Mouse (Mus musculus) MN1 (cell line): Measurements from ENCODE around the gene Hip1.
"Not testable (repeated sequence)": the region's sequence is repeated elsewhere in the genome, so short reads cannot be mapped to it uniquely, and the experiment has no call there.

ENCODE experiments used
- DNase-seq: peaks from one replicate; pipeline ENCODE4 v3.0.0-alpha.2; 2016; ENCODE audit warnings: low spot score

Hip1 gene

GRCm38 (mm10) chr5:135489695-135490294 is 55.1 kb downstream of the Hip1 start:
- peak; percentile 71 for DNase-seq

- peak; percentile 87 for DNase-seq
Measured at GRCm38 (mm10) chr5:135488881-135489694, 55.8 kb downstream of the Hip1 start.

DNA sequence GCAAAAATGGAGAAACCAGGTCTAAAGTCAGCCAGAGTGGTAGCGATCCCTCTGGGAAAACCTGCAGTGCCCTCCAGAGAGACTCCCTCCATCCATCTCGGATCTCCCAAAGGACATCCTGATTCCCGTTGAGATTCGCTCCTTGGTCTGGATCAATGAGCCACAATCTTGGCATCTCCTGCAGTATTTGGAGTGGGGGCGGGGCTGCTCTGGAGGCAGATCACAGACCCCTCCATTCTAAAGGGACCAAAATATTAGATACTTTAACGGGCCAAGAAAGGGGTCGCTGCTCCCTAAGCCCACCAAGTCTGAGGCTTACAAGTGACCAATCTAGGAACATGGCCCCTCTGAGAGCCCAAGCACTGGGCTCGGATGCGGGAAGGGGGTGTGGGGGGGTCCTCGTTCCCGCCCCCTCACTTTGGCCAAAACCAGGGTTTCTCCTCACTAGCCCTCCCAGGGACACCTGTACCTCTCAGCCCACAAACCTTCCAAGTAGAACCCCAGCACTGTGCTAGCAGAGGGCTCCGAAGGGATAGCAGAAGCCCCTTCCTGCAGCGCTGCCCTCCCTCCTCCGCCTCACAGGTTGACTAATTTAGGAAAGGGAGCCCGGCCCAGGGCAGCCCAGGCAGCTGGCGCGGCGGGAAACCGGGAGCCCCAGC is 56.6 kb downstream of the Hip1 start:
- DNase-seq = peak; percentile 80

- DNase-seq = no peak
Measured at GRCm38 (mm10) chr5:135485289-135485688, 59.6 kb downstream of the Hip1 start.

GRCm38 (mm10) chr5:135483865-135484264 is 61.1 kb downstream of the Hip1 start:
- DNase-seq = not testable (repeated sequence)

DNA sequence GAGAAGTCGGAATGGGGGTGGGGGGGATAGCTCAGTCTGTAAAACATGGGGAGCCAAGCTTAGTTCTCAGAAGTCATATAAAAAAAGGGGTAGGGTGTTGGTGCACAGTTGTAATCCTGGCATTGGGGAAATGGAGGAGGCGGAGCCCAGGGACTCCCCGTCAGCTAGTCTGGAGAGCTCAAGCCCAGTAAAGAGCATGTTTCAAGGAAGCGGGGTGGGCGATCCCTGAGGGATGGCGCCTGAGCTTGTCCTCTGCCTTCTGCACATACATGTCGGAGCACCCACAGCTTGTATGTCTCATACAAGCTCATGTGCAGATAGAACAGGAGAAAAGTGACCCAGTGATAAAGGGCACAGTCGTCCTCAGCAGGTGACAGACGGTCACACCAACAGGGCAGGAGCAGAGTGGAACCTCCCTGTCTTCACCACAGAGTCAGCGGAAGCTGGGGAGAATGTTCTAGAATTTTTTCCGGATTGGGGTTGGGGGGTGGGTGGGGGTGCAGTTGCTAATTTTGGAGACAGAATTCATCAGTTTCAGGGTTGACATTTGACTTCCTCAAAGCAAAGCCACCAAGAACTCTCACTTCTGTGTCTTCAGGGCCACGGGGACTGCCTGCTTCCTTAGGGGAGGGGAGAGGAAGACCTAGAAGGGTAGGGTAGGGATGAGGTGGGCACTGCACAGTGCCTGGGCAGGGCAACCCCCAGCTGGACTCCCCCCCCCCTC is 65.9 kb downstream of the Hip1 start:
- no peak for DNase-seq

GRCm38 (mm10) chr5:135476199-135476598 is 68.7 kb downstream of the Hip1 start:
- DNase-seq = no peak

GRCm38 (mm10) chr5:135472405-135472804 is 72.5 kb downstream of the Hip1 start:
- no peak for DNase-seq

GRCm38 (mm10) chr5:135471747-135472146 is 73.2 kb downstream of the Hip1 start:
- DNase-seq = no peak

DNA sequence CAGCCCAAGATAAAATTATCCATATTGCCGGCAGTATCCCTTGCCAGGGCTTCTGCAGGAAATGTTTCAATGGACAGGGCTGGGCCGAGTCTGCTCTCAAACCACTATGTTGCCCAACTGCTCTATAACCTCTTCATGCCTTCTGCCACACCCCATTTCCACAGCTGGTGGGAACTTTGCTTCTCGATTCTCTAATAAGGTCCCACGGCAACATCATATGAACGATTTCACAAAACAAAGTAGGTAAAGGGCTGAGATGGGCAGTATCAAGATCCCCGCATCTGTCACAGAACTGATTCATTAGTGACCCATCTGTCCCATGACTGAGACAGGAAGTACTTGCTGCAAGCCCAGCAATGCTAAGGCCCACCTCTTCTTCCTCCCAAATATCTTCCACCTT is 76.6 kb downstream of the Hip1 start:
- no peak for DNase-seq

DNA sequence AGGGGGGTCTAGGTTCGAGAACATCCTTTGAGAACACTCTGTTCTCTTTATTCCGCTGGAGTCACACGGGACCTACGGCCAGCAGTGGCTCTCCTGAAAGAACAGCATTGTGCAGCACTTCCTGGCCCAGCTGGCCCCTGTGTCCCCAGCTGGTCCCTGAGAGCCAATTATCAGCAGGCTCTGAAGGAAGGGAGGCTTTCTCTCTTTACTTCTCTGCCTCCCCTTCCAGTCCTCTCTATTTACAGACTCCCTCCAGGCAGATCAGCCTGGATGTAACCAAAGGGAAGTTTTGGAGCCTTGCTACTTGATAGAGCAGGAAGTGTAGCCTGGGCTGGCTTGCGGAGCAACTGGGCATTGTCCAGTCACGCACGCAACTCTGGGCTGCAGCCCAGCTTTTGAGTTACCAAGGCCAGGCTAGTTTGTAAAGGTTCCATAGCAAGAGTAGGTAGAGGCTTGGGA is 79.1 kb downstream of the Hip1 start:
- DNase-seq = no peak

DNA sequence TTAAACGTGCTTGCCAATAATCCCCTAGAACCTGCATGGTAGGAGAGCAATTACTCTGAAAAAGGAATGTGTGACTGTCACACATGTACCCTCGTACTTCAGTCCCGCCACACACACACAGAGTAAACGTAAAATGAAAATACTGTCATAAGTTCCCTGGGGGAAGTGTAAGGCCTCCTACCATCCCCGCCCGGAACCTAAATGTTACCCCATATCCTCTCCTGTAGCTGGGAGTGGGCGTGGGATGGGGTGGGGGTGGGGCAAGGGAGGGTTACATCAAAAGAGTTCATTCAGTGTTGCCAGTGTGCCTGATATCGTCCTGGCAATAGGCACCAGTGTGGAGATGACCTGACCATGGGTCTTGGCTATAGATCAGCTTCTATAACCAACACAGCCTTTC is 81.5 kb downstream of the Hip1 start:
- no peak for DNase-seq

- no peak for DNase-seq
Measured at GRCm38 (mm10) chr5:135460833-135461173, 84.1 kb downstream of the Hip1 start.

DNA sequence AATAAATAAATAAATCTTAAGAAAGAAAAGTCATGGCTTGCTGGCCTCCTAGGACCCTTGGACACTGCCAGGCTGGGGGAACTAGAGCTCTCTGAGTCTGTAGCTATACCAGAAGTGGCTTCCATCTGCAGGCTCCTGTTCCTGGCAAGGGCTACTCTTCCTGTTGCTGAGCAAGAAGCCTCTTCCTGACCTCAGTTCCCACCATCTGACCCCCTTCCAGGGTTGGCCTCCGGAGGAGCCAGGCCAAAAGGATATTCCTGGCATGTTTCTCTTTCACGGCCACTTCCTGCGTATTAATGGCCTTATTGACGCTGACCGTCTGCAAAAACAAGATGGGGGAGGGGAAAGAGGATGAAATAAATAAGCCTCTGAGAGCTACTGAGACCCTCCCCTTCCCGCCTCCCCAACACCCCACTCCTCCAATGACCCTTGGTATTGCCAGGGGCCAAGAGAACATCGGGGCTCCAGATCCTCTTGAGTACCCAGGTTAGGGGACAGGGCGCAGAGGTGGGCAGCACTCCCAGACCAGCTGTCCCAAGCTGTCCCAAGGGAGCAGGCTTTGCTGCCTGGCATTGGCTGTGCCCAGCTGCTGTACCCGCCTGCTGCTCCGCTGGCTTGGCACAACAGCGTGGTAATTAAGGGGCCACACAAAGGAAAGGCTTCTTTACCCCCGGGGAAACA is 84.6 kb downstream of the Hip1 start:
- DNase-seq = peak; percentile 34

- no peak for DNase-seq
Measured at GRCm38 (mm10) chr5:135459486-135459885, 85.4 kb downstream of the Hip1 start.

- DNase-seq = no peak
Measured at GRCm38 (mm10) chr5:135457961-135458360, 87.0 kb downstream of the Hip1 start.

- no peak for DNase-seq
Measured at GRCm38 (mm10) chr5:135456515-135456914, 88.4 kb downstream of the Hip1 start.

- DNase-seq = no peak
Measured at GRCm38 (mm10) chr5:135454256-135454655, 90.7 kb downstream of the Hip1 start.

DNA sequence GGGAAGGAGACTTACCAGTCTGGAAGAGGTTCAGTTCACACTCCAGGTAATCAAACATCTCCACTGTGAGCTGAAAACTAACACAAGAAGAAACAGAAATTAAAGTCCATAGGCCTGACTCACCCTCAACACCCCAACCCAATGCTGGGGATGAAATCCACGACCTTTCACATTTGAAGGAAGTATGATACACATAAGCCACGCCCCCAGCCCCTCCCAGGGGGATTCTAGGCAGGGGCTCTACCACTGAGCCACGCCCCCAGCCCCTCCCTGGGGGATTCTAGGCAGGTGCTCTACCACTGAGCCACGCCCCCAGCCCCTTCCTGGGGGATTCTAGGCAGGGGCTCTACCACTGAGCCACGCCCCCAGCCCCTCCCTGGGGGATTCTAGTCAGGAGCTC is 93.4 kb downstream of the Hip1 start:
- DNase-seq = not testable (repeated sequence)

DNA sequence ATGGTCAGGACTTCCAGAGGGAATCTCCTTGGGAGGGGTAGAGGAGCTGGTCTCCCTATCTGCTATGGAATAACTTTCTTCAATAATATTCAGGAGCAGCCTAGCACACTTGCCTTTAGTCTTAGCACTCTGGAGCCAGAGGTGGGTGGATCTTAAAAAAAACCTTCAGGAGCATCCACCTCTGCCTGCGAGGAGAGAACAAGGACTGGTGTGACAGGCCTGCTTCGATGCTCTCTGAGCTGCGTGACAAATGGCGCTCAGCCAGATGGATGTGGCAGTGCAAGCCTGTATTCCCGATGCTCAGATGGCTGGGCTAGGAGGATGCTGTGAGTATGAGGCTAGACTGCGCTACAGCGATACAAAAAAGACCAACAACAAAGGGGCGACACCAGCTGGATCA is 93.8 kb downstream of the Hip1 start:
- DNase-seq = no peak

GRCm38 (mm10) chr5:135445755-135446154 is 99.2 kb downstream of the Hip1 start:
- DNase-seq = no peak

DNA sequence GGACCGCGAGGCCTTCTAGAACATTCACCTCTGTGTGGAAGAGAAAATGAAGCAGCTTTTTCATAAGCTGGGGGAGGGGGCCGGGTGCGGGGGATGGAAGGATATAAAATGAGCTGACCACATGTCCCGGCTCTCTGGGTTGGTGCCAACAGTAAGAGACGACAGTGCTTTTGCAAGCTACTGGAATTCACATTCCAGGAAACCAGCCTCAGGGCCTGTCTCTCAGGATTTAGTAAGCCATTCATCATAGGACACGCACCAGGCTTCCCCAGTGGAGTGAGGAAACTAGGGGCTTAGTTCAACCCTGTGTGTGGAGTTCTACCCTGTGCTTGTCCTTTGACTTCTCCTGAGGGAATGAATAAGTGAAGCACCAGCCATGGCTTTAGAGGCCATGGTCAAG is 102.5 kb downstream of the Hip1 start:
- DNase-seq = no peak
